Mouse (Mus musculus): Measurements from ENCODE around the gene Rwdd4a.

The Rwdd4a gene

GRCm38 (mm10) chr8:47581454-47581853 lies 48.0 kb downstream of the Rwdd4a start:
- no peak for DNase-seq (ENCODE audit: low spot score in 2 of 2)

DNA sequence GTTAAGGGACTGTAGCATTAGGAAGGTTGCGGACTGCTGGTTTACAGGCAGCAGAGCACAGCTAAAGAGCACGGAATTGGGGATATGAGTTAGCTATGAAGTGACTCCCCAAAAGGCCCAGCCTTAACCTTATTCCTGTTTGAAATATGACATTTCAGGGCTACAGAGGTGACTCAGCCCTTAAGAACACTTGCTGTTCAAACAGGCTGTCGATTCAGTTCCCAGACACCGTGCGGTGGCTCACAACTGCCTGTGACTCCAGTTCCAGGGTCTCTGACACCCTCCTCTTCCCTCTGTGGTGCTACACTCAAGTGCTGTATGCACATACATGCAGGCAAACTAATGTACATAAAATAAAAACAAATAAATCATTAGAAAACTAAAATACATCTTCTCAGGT lies 55.2 kb downstream of the Rwdd4a start:
- DNase-seq (ENCODE audit: low spot score in 2 of 2), result no peak

GRCm38 (mm10) chr8:47590400-47590799 lies 56.9 kb downstream of the Rwdd4a start:
- DNase-seq (ENCODE audit: low spot score in 2 of 2), result no peak

DNA sequence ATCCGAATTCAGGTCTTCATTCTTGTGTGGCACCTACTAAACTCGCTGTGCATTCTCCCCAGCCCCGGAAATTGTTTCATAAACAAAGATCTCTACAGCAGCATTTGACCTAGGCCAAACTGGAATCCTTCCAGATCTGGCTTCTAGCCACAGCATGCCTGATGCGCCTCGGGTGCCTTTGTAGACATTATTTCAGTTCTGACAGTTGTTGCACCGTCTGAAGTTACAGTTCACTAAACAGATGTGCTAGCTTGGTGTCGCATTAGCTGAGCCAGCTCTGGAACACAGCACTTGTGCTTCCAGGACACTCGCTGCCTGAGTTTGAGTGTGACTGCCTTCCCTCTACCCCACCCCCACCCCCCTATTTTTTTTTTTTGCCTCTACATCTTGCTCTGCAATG lies 67.2 kb downstream of the Rwdd4a start:
- DNase-seq (ENCODE audit: low spot score in 2 of 2), result no peak
